Mouse (Mus musculus): Measurements from ENCODE around the gene Fignl2. TPM values are rescaled to one million over a fixed set of nuclear protein-coding genes. Genes with fewer than 3 reads are reported as not detected.

The Fignl2 gene
- polyA plus RNA-seq, 1 experiment from 2014 or later: 1.7 TPM

DNA sequence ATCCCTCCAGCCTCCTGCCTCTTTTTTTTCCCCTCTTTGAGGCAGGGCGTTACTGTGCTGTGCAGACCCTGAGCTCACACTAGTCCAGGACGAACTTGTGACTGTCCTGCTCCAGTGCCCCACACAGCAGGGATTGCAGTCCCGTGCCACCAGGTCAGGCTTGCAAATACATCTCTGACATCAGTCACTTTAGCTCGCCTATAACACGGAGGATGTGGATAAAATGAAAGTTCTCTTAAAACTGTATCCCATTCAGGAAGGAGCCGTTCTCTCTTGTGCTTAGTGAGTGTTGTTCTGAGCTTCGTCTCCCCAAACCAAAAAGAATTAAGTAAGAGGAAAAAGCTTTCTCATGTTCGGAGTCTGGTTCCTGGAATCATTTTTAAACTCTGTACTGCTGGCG, 8.1 kb upstream of the Fignl2 start:
- Histone ChIP-seq H3K27ac (ENCODE audit: low read depth, low read length) (no peak overlapping the region), H3K36me3 (ENCODE audit: control insufficient read depth, insufficient read depth, low read length) (no peaks in the 10 kb centered on the region), H3K4me1 (ENCODE audit: control insufficient read depth, insufficient read depth, low read length) (peaks cover 8% of the 10 kb centered on the region), H3K9ac (ENCODE audit: low read length) (no peak overlapping the region), H3K27me3 (ENCODE audit: control insufficient read depth, insufficient read depth, low read length) (no peaks in the 10 kb centered on the region), H3K4me2 (ENCODE audit: low read depth) (no peak overlapping the region), H3K4me3 (ENCODE audit: low read depth, low read length) (no peak overlapping the region), H3K9me3 (ENCODE audit: control insufficient read depth, low read length) (no peaks in the 10 kb centered on the region)
- WGBS: 68% methylated on average over 9 of the region's 9 CpGs
- ATAC-seq (ENCODE audit: insufficient read depth, low FRiP score, low TSS enrichment) (no peak), DNase-seq (ENCODE audit: low spot score) (no peak)

DNA sequence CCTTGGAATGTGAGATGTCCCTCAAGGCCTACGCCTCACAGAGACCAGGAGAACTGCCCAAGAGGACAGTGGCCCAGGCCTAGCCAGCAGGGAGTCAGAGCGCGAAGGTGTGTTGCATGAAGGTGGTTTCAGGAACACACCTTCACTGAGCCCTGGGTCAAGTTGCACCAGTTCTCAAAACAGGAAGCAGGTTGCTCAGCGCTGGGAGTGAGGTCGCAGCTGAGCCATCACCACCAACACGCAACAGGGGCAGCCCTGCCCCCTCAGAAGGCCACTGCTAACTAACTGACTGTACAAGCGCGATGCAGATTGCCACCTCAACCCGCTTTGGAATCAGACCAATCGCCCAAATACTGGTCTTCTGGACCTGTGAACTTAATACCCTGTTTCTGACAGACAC, 6.1 kb upstream of the Fignl2 start:
- 73% methylated on average over 10 of the region's 10 CpGs for WGBS
- Histone ChIP-seq H3K4me2 (ENCODE audit: low read depth) (no peak overlapping the region), H3K4me3 (ENCODE audit: low read depth, low read length) (no peak overlapping the region), H3K9ac (ENCODE audit: low read length) (no peak overlapping the region), H3K27ac (ENCODE audit: low read depth, low read length) (no peak overlapping the region), H3K27me3 (ENCODE audit: control insufficient read depth, insufficient read depth, low read length) (no peaks in the 10 kb centered on the region), H3K36me3 (ENCODE audit: control insufficient read depth, insufficient read depth, low read length) (no peaks in the 10 kb centered on the region), H3K4me1 (ENCODE audit: control insufficient read depth, insufficient read depth, low read length) (peaks cover 16% of the 10 kb centered on the region), H3K9me3 (ENCODE audit: control insufficient read depth, low read length) (no peaks in the 10 kb centered on the region)
- ATAC-seq (ENCODE audit: insufficient read depth, low FRiP score, low TSS enrichment) (no peak), DNase-seq (ENCODE audit: low spot score) (no peak)

DNA sequence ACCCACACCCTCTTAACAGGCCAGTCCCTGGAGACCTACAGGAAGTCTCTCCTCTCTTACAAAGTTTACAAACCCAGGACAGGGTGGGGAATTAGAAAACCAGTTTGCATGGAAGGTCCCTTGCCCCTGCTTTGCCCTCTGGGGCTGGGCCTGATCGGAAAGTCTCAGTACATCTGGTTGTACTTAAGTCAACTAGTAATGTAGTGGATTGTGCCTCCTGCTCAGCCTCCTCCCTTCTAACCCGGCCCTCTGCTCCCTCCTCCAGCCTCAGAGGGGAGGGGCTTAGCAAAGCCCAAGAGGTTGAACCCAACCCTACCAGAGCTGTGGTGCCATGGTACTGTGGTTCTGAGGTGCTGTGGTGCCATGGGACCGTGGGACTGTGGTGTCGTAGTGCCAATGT, 3.9 kb upstream of the Fignl2 start:
- H3K9me3 ChIP-seq (ENCODE audit: control insufficient read depth, low read length): no peaks in the 10 kb centered on the region
- 43% methylated on average over 4 of the region's 4 CpGs for WGBS
- ATAC-seq (ENCODE audit: insufficient read depth, low FRiP score, low TSS enrichment): no peak
- H3K9ac ChIP-seq (ENCODE audit: low read length): no peak overlapping the region
- no peak overlapping the region for H3K4me2 ChIP-seq (ENCODE audit: low read depth)
- H3K36me3 ChIP-seq (ENCODE audit: control insufficient read depth, insufficient read depth, low read length): no peaks in the 10 kb centered on the region
- H3K4me1 ChIP-seq (ENCODE audit: control insufficient read depth, insufficient read depth, low read length): peaks cover 23% of the 10 kb centered on the region
- no peak overlapping the region for H3K4me3 ChIP-seq (ENCODE audit: low read depth, low read length)
- no peak for DNase-seq (ENCODE audit: low spot score)
- no peaks in the 10 kb centered on the region for H3K27me3 ChIP-seq (ENCODE audit: control insufficient read depth, insufficient read depth, low read length)
- H3K27ac ChIP-seq (ENCODE audit: low read depth, low read length): no peak overlapping the region

DNA sequence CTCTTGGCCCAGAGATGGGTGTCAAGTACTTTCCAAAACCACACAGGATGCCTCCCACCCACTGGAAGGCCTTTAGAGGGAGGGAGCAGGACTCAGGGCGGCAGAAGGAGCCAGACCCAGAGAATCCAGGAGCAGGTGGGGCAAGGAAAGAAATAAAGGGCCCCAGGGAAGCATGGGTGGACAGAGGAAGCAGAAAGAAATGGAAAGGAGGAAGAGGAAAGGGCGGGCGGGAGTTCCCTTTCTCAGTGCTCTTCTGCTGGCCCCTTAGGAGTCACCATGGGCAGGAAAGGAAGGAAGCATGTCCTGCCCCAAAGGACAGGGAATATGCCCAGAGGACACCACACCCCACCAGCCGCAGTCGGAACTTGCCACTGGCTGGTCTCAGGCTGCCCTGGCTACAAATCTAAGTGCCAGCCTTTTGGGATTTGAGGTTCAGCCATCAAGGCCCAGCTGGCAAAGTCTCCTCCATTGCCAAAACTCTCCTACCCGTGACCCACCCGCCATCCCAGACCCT, 2.7 kb upstream of the Fignl2 start:
- Histone ChIP-seq H3K9ac (ENCODE audit: low read length) (no peak overlapping the region), H3K9me3 (ENCODE audit: control insufficient read depth, low read length) (no peaks in the 10 kb centered on the region), H3K27me3 (ENCODE audit: control insufficient read depth, insufficient read depth, low read length) (no peaks in the 10 kb centered on the region), H3K4me2 (ENCODE audit: low read depth) (no peak overlapping the region), H3K27ac (ENCODE audit: low read depth, low read length) (0 out of 2 replicates have a peak overlapping the region, but pooled peaks have one; percentile 15), H3K4me3 (ENCODE audit: low read depth, low read length) (no peak overlapping the region), H3K36me3 (ENCODE audit: control insufficient read depth, insufficient read depth, low read length) (no peaks in the 10 kb centered on the region), H3K4me1 (ENCODE audit: control insufficient read depth, insufficient read depth, low read length) (peaks cover 32% of the 10 kb centered on the region)
- DNase-seq (ENCODE audit: low spot score): no peak
- ATAC-seq (ENCODE audit: insufficient read depth, low FRiP score, low TSS enrichment): no peak
- WGBS: 82% methylated on average over 7 of the region's 7 CpGs

DNA sequence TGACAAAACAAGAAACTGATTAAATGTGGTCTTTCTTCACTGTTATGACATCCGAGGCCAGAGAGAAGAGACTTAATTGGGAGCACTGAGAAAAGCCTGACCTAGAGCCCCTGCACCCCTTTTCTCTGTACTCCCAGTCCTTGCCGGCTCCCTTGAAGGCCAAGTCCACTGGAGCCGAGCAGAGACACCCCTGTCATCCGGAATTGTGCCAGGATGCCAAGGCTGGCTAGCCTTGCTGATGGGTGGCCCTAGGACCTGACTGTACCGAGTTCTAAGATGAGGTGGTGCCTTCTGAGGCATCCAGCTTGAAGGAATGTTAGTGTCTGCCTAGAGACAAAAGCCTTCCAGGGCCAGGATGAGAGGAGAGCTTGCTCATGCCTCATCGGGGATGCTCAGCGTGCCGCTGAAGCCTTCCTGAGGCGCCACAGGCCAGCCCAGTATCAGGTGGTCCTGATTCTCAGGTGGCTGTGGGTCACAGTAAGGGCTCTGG, 1.7 kb upstream of the Fignl2 start:
- ATAC-seq (ENCODE audit: insufficient read depth, low FRiP score, low TSS enrichment) (no peak), DNase-seq (ENCODE audit: low spot score) (no peak)
- Histone ChIP-seq H3K9ac (ENCODE audit: low read length) (no peak overlapping the region), H3K4me2 (ENCODE audit: low read depth) (no peak overlapping the region), H3K9me3 (ENCODE audit: control insufficient read depth, low read length) (no peaks in the 10 kb centered on the region), H3K36me3 (ENCODE audit: control insufficient read depth, insufficient read depth, low read length) (no peaks in the 10 kb centered on the region), H3K4me3 (ENCODE audit: low read depth, low read length) (no peak overlapping the region), H3K27ac (ENCODE audit: low read depth, low read length) (no peak overlapping the region), H3K27me3 (ENCODE audit: control insufficient read depth, insufficient read depth, low read length) (no peaks in the 10 kb centered on the region), H3K4me1 (ENCODE audit: control insufficient read depth, insufficient read depth, low read length) (peaks cover 42% of the 10 kb centered on the region)
- WGBS: 80% methylated on average over 9 of the region's 9 CpGs

DNA sequence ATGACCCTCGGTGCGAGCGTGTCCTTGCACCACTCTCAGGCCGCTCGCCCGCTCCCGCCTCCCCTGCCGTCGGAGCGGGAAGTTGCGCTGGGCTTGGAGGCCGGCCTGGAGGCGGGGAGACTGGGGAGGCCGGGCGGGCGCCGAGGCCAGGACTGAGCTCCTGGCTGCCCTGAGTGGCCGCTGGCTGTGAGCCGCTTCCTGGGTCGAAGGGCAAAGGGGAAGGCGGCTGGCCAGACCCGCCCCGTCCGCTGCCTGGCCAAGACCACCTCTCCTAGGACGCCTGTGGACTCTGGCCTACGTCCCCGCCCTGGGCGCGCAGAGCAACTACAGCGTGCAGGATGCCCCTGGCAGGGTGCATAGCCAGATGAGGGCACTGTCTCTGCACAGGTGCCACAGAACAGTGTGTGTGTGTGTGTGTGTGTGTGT, 377 bp upstream of the Fignl2 start:
- peak overlapping the region; percentile 81 for H3K4me2 ChIP-seq (ENCODE audit: low read depth)
- peak overlapping the region; percentile 66 for H3K4me3 ChIP-seq (ENCODE audit: low read depth, low read length)
- H3K9me3 ChIP-seq (ENCODE audit: control insufficient read depth, low read length): no peaks in the 10 kb centered on the region
- peaks cover 43% of the 10 kb centered on the region for H3K4me1 ChIP-seq (ENCODE audit: control insufficient read depth, insufficient read depth, low read length)
- 0% methylated on average over 28 of the region's 30 CpGs for WGBS
- no peaks in the 10 kb centered on the region for H3K27me3 ChIP-seq (ENCODE audit: control insufficient read depth, insufficient read depth, low read length)
- H3K9ac ChIP-seq (ENCODE audit: low read length): peak overlapping the region; percentile 94
- DNase-seq (ENCODE audit: low spot score) (peak; percentile 82), ATAC-seq (ENCODE audit: insufficient read depth, low FRiP score, low TSS enrichment) (peak; percentile 6; the same call in 1 of the 2 replicates)
- peak overlapping the region; percentile 99 for H3K27ac ChIP-seq (ENCODE audit: low read depth, low read length)
- no peaks in the 10 kb centered on the region; the same call in 1 of the 2 replicates for H3K36me3 ChIP-seq (ENCODE audit: control insufficient read depth, insufficient read depth, low read length)

DNA sequence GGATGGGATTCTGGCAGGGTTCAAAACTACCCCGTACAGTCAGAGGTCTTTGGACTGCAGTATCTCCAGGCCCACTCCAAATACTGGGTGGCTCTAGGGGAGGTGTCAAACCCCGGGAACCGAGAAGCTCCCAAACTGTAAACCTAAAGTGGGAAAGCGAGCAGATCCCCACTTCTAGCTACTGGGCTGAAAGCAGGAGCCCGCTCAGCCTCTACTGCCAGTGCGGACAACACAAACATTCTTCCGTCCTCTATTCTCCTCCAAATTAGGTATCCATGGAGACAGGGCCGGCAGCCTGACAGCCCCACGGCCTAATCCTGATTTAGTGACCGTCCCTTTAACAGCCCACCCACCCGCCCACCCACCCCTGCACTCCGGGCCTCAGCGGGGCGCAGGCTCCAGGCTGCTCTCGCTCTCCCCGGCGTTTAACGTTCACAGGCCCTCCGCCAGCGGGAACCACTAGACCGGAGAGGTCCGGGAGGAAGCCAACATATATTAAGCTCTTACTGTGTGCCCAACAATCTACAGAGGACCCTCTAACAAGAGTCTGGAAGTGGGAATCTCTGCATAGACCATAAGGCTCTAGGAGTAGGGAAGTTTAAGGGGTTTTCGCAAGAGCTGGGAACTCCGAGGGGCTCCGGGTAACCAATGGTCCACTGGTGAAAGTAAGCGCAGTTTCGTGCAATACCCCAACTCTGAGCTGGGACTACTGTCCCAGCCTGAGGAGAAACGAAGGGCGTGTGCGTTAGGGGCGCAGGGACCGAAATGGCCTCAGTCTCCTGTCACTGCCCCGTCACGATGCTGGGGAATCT, 1.2 kb downstream of the Fignl2 start:
- H3K27me3 ChIP-seq (ENCODE audit: control insufficient read depth, insufficient read depth, low read length): no peaks in the 10 kb centered on the region
- no peaks in the 10 kb centered on the region; the same call in 1 of the 2 replicates for H3K36me3 ChIP-seq (ENCODE audit: control insufficient read depth, insufficient read depth, low read length)
- H3K27ac ChIP-seq (ENCODE audit: low read depth, low read length): peak overlapping the region; percentile 99
- peak; percentile 73 for DNase-seq (ENCODE audit: low spot score)
- peak overlapping the region; percentile 81 for H3K4me2 ChIP-seq (ENCODE audit: low read depth)
- H3K4me1 ChIP-seq (ENCODE audit: control insufficient read depth, insufficient read depth, low read length): peaks cover 40% of the 10 kb centered on the region
- H3K9ac ChIP-seq (ENCODE audit: low read length): peak overlapping the region; percentile 94
- no peaks in the 10 kb centered on the region for H3K9me3 ChIP-seq (ENCODE audit: control insufficient read depth, low read length)
- H3K4me3 ChIP-seq (ENCODE audit: low read depth, low read length): peak overlapping the region; percentile 66
- WGBS: 0% methylated on average over 34 of the region's 34 CpGs
- ATAC-seq (ENCODE audit: insufficient read depth, low FRiP score, low TSS enrichment): peak; percentile 74

DNA sequence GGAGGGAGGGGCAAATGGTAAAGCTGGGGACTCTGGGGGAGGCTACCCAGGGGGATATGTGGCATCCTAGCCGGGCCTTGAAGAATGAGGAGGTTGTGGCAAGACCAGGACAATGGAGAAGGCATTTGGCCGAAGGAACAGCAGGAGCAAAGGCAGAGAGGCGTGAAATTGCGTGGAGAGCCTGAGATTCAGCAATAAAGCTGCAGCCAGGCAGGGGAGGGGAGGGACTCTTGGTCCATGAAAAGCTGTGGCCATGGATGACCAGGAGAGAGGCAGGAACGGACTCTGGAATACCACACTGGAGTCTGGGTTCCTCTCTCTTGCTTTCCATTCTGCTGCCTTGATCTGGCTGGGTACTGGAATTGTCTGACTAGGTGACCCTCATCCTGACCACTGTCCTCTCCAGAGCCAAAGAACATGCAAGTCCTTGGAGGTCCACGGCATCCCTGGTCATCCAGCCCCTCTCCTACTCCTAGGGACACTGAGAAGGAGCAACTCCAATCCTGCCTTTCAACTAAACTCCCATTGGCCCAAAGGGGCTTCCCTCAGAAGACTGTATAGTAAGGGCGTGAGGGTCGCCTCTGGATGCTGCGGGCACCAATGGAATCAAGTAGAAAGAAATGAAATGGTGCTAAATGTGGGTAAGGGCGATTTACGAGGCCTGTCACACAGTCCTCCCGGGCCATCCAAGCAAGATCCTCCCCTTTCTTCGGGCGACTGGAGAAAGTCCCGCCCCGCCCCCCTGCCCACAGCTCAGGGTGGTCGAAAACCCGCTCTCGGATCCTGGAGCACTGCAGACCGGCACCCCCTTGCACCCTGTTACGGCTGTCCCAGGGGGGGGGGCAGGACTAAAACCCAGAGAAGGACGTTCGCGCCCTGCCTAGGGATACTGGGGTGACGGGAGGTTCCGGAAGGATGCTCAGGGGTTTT, 2.0 kb downstream of the Fignl2 start:
- peak overlapping the region; percentile 81 for H3K4me2 ChIP-seq (ENCODE audit: low read depth)
- peak overlapping the region; percentile 67 for H3K9ac ChIP-seq (ENCODE audit: low read length)
- H3K27me3 ChIP-seq (ENCODE audit: control insufficient read depth, insufficient read depth, low read length): no peaks in the 10 kb centered on the region
- peak overlapping the region; percentile 99 for H3K27ac ChIP-seq (ENCODE audit: low read depth, low read length)
- H3K4me3 ChIP-seq (ENCODE audit: low read depth, low read length): peak overlapping the region; percentile 66
- WGBS: 1% methylated on average over 24 of the region's 26 CpGs
- H3K36me3 ChIP-seq (ENCODE audit: control insufficient read depth, insufficient read depth, low read length): no peaks in the 10 kb centered on the region; the same call in 1 of the 2 replicates
- ATAC-seq (ENCODE audit: insufficient read depth, low FRiP score, low TSS enrichment): peak; percentile 75
- no peaks in the 10 kb centered on the region for H3K9me3 ChIP-seq (ENCODE audit: control insufficient read depth, low read length)
- peaks cover 40% of the 10 kb centered on the region for H3K4me1 ChIP-seq (ENCODE audit: control insufficient read depth, insufficient read depth, low read length)
- peak; percentile 65 for DNase-seq (ENCODE audit: low spot score)

All from neural tube, embryonic 11.5 days (tissue).